Mouse (Mus musculus) forebrain, embryonic 12.5 days (tissue): ENCODE results near the gene Map3k14. TPM values are rescaled to one million over a fixed set of nuclear protein-coding genes. Genes with fewer than 3 reads are reported as not detected.
A peak's percentile ranks its signal among the peaks of the same experiment; 100 is the strongest.

Experiments
- ATAC-seq: fragments of 200-750 bp; cut with Nextera tagmentation; 2 replicates; pipeline ENCODE4 v1.8.0; 2017; ENCODE audit warnings: moderate TSS enrichment; ENCODE audit not compliant: low FRiP score
- H3K27ac ChIP-seq: fragments of 300-500 bp; sonication (generic); 2 replicates; pipeline ENCODE4 v1.5.1; 2016; ENCODE audit warnings: mild to moderate bottlenecking
- H3K27me3 ChIP-seq: fragments of 300-500 bp; sonication (generic); 2 replicates; pipeline ENCODE4 v1.6.1; 2016; ENCODE audit warnings: mild to moderate bottlenecking
- H3K36me3 ChIP-seq: fragments of 300-500 bp; sonication (generic); replicated peaks from 2 replicates; pipeline ENCODE4 v1.6.1; 2016; ENCODE audit warnings: mild to moderate bottlenecking
- H3K4me1 ChIP-seq: fragments of 300-500 bp; sonication (generic); 2 replicates; pipeline ENCODE4 v1.6.1; 2016
- H3K4me2 ChIP-seq: fragments of 300-500 bp; sonication (generic); 2 replicates; pipeline ENCODE4 v1.6.1; 2016; ENCODE audit warnings: mild to moderate bottlenecking, moderate library complexity
- H3K4me3 ChIP-seq: fragments of 300-500 bp; sonication (generic); replicated peaks from 2 replicates; pipeline ENCODE4 v1.5.1; 2016; ENCODE audit warnings: mild to moderate bottlenecking
- H3K9ac ChIP-seq: fragments of 300-500 bp; sonication (generic); 2 replicates; pipeline ENCODE4 v1.6.1; 2016; ENCODE audit warnings: mild to moderate bottlenecking
- H3K9me3 ChIP-seq: fragments of 300-500 bp; sonication (generic); 2 replicates; pipeline ENCODE4 v1.6.1; 2016
- WGBS: fragments of 180-500 bp; shearing (Covaris S2); methylation state at CpG from one replicate; pipeline ENCODE4 v1.1.7; 2016; 5-methylcytosine and 5-hydroxymethylcytosine counted together
- polyA plus RNA-seq: library from polyadenylated mRNA; unstranded; fragments of >200 nt; fragmentation: Nextera tagmentation; extraction: Ambion mirVana; gene quantifications from 2 replicates; pipeline ENCODE4 v1.2.1, GENCODE M21; 2016

Gene Map3k14
- polyA plus RNA-seq, 1 experiment from 2014 or later: 4.6 TPM

- no peaks in the 10 kb centered on the region for H3K9me3 ChIP-seq
- H3K4me2 ChIP-seq: no peak overlapping the region
- no peak overlapping the region for H3K27ac ChIP-seq
- H3K4me1 ChIP-seq: no peaks in the 10 kb centered on the region
- no peak overlapping the region for H3K4me3 ChIP-seq
- no peaks in the 10 kb centered on the region for H3K27me3 ChIP-seq
- no peak overlapping the region for H3K9ac ChIP-seq
- ATAC-seq: no peak
- no peaks in the 10 kb centered on the region for H3K36me3 ChIP-seq
- WGBS: 87% methylated on average over 5 of the region's 5 CpGs
These were observed 13.7 kb downstream of the Map3k14 start for GRCm38 (mm10) chr11:103253605-103254004.

DNA sequence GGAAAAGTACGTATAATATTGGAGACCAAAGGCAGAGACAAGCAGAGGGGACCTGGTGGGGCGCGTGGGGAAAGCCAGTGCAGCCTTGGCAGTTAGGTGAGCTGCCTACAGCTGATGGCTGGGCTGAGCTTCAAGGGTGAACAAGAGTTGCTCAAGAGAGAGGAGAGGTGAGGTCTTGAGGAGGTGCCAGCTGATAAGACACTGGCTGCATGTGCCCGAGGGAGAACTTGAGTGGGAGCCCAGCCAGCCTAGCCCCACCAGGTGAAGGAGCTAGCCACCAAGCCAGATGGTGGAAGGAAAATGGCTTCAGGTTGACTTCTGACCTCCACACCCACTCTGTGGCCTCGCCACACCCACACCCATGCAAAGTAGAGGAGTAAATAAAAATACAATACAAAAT is 14.9 kb downstream of the Map3k14 start:
- 88% methylated on average over 5 of the region's 5 CpGs for WGBS
- Histone ChIP-seq H3K9ac (no peak overlapping the region), H3K4me1 (peaks cover 9% of the 10 kb centered on the region), H3K4me3 (no peak overlapping the region), H3K27ac (no peak overlapping the region), H3K9me3 (no peaks in the 10 kb centered on the region), H3K36me3 (no peaks in the 10 kb centered on the region), H3K27me3 (no peaks in the 10 kb centered on the region), H3K4me2 (no peak overlapping the region)
- no peak for ATAC-seq

DNA sequence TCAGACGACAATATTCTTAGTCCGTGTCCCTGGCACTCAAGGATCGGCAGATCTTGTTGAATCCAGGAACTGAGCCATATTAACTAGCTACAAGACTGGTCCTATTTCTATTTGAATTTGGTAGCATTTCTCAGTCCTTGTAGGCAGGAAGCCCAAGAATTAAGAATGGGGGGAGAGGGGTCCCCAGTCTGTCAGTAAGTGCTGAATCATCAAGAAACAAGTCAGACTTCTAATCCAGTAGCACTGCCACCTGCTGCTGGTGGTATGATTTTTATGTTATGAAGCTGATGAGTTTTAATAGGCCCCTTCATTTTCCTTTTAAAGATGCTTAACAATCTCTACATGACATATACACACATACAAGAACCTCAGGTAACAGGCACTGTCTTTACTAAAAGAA is 16.9 kb downstream of the Map3k14 start:
- H3K4me3 ChIP-seq: no peak overlapping the region
- H3K9me3 ChIP-seq: no peaks in the 10 kb centered on the region
- H3K36me3 ChIP-seq: no peaks in the 10 kb centered on the region
- WGBS: 96% methylated on average over 3 of the region's 3 CpGs
- no peak overlapping the region for H3K27ac ChIP-seq
- H3K4me1 ChIP-seq: peaks cover 21% of the 10 kb centered on the region
- H3K9ac ChIP-seq: no peak overlapping the region
- no peak overlapping the region for H3K4me2 ChIP-seq
- H3K27me3 ChIP-seq: no peaks in the 10 kb centered on the region
- ATAC-seq: no peak

DNA sequence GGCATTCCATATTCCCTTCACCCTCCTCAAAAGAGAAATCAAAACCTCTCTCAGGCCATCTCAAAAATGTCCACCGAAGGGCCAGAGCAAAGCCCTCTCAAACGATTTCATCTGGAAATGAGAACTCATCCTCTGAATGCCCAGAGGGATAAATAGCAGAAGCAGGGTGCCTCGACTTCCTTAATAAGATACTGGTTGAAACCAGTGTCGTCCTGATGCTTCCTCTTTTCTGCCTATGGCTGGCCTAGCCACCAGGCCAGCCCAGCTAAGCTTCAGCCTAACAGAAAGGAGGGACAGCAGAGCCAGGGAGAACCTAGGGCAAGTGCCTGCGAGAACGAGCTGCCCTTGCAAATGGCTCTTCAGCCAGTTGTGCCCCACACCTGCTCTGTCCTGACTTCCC is 17.8 kb downstream of the Map3k14 start:
- Histone ChIP-seq H3K9me3 (no peaks in the 10 kb centered on the region), H3K36me3 (no peaks in the 10 kb centered on the region), H3K27me3 (no peaks in the 10 kb centered on the region), H3K9ac (peak overlapping the region; percentile 2; the same call in 1 of the 2 replicates), H3K4me1 (peaks cover 21% of the 10 kb centered on the region), H3K4me2 (no peak overlapping the region), H3K27ac (no peak overlapping the region), H3K4me3 (no peak overlapping the region)
- WGBS: 66% methylated on average over 6 of the region's 6 CpGs
- no peak for ATAC-seq

DNA sequence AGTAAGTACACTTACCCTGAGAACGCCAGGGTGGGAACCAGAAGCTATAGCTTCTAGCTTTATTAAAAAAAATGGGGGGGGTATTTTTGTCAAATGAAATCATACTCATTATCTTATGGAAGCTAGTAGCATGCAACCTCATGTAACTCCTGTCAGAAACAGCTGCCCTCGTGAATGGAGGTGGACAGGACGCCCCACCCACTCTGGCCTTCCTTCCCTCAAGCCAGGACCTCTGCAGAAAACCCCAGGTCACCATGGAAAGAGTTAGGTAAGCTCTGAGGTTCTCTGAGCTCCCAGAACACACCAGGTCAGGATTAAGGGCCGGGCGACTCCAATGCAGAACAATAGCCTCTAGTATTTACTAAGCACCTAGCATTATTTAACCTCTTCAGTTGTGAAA is 18.4 kb downstream of the Map3k14 start:
- no peak for ATAC-seq
- Histone ChIP-seq H3K27me3 (no peaks in the 10 kb centered on the region), H3K9me3 (no peaks in the 10 kb centered on the region), H3K4me1 (peaks cover 21% of the 10 kb centered on the region), H3K9ac (no peak overlapping the region), H3K27ac (no peak overlapping the region), H3K4me2 (no peak overlapping the region), H3K36me3 (no peaks in the 10 kb centered on the region), H3K4me3 (no peak overlapping the region)
- WGBS: 62% methylated on average over 5 of the region's 5 CpGs

- ATAC-seq: no peak
- no peaks in the 10 kb centered on the region for H3K9me3 ChIP-seq
- no peak overlapping the region for H3K9ac ChIP-seq
- peaks cover 21% of the 10 kb centered on the region for H3K4me1 ChIP-seq
- H3K27me3 ChIP-seq: no peaks in the 10 kb centered on the region
- no peak overlapping the region for H3K4me3 ChIP-seq
- no peaks in the 10 kb centered on the region for H3K36me3 ChIP-seq
- 75% methylated on average over 11 of the region's 11 CpGs for WGBS
- H3K4me2 ChIP-seq: no peak overlapping the region
- H3K27ac ChIP-seq: peak overlapping the region; percentile 33; the same call in 1 of the 2 replicates
These were observed 19.6 kb downstream of the Map3k14 start for GRCm38 (mm10) chr11:103247504-103248177.

- no peaks in the 10 kb centered on the region for H3K36me3 ChIP-seq
- H3K27ac ChIP-seq: 0 out of 2 replicates have a peak overlapping the region, but pooled peaks have one; percentile 13
- no peaks in the 10 kb centered on the region for H3K27me3 ChIP-seq
- H3K4me2 ChIP-seq: no peak overlapping the region
- H3K9me3 ChIP-seq: no peaks in the 10 kb centered on the region
- no peak overlapping the region for H3K4me3 ChIP-seq
- 0 out of 2 replicates have a peak overlapping the region, but pooled peaks have one; percentile 1 for H3K9ac ChIP-seq
- no peak for ATAC-seq
- 81% methylated on average over 4 of the region's 4 CpGs for WGBS
- peaks cover 26% of the 10 kb centered on the region for H3K4me1 ChIP-seq
These were observed 20.5 kb downstream of the Map3k14 start for GRCm38 (mm10) chr11:103246731-103247290.

DNA sequence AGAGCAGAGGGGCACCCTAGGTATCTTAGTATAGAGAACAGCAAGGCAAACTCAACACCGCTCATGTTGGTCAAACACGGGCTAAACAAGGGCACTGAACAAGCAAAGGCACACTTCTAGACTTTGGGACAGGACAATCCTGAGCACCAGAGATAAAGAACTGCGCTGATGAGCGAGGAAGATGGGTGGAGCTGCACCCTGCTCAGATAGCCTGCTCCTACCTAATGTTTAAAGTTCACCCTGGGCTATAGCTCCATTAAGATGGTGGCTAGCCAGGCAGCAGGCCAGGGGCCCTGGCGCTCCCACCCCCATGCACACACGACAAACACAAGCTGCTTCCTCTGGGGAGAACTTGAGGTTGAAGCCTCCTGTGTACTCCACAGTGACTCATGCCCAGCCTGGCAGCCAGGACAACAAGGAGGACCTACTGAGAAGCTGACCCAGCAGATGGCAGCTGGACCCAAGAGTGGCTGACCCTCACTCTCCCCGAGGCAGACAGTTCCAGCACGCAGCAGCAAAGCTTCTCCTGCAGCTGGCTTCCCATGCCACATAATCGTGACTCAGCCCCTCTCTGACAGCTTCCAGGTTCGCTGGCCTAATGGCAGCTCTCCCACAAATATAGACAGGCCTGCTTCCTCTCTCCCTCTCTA is 21.1 kb downstream of the Map3k14 start:
- no peaks in the 10 kb centered on the region for H3K27me3 ChIP-seq
- H3K36me3 ChIP-seq: no peaks in the 10 kb centered on the region
- no peak for ATAC-seq
- no peak overlapping the region for H3K9ac ChIP-seq
- 82% methylated on average over 10 of the region's 10 CpGs for WGBS
- H3K4me2 ChIP-seq: no peak overlapping the region
- peaks cover 29% of the 10 kb centered on the region for H3K4me1 ChIP-seq
- H3K27ac ChIP-seq: 0 out of 2 replicates have a peak overlapping the region, but pooled peaks have one; percentile 13
- no peaks in the 10 kb centered on the region for H3K9me3 ChIP-seq
- H3K4me3 ChIP-seq: no peak overlapping the region

DNA sequence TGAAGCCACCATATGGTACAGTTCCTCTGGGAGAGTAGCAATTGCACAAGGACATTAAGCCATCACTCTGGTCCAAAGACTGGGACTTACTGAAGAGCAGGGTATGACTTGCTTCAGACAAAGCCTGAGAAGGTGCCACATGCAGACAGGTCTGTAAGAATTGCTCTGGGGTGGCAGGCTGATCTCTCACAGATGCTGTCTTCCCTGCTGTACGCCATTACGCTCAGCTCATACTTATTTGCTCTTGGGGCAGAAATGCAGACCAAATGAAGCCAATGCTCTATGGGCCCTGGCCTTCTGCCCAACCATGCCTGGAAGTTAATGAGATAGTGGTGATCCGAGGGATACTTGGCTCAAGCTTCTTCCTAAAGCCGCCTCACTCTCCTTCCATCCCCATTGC is 22.4 kb downstream of the Map3k14 start:
- Histone ChIP-seq H3K27ac (no peak overlapping the region), H3K4me2 (no peak overlapping the region), H3K4me1 (peaks cover 29% of the 10 kb centered on the region), H3K9me3 (no peaks in the 10 kb centered on the region), H3K4me3 (no peak overlapping the region), H3K27me3 (no peaks in the 10 kb centered on the region), H3K9ac (no peak overlapping the region), H3K36me3 (peaks cover 8% of the 10 kb centered on the region)
- 96% methylated on average over 4 of the region's 4 CpGs for WGBS
- ATAC-seq: no peak

- H3K36me3 ChIP-seq: peaks cover 45% of the 10 kb centered on the region
- no peak for ATAC-seq
These were observed 26.5 kb downstream of the Map3k14 start for GRCm38 (mm10) chr11:103240740-103241139.

GRCm38 (mm10) chr11:103237757-103238156 is 29.5 kb downstream of the Map3k14 start:
- Histone ChIP-seq H3K27ac (no peak overlapping the region), H3K27me3 (no peaks in the 10 kb centered on the region), H3K36me3 (peaks cover 48% of the 10 kb centered on the region), H3K9ac (no peak overlapping the region), H3K4me1 (peaks cover 8% of the 10 kb centered on the region; the same call in 1 of the 2 replicates), H3K4me3 (no peak overlapping the region), H3K9me3 (no peaks in the 10 kb centered on the region), H3K4me2 (no peak overlapping the region)
- ATAC-seq: no peak
- WGBS: 68% methylated on average over 9 of the region's 9 CpGs

More at GRCm38 (mm10) chr11:103240740-103241139, 26.5 kb downstream of the Map3k14 start:
- no peaks in the 10 kb centered on the region for H3K9me3 ChIP-seq
- H3K27ac ChIP-seq: no peak overlapping the region
- no peak overlapping the region for H3K9ac ChIP-seq
- no peak overlapping the region for H3K4me3 ChIP-seq
- H3K4me1 ChIP-seq: peaks cover 8% of the 10 kb centered on the region; the same call in 1 of the 2 replicates
- 50% methylated on average over 7 of the region's 7 CpGs for WGBS
- H3K27me3 ChIP-seq: no peaks in the 10 kb centered on the region
- H3K4me2 ChIP-seq: no peak overlapping the region

- WGBS: 91% methylated on average over 10 of the region's 10 CpGs
- Histone ChIP-seq H3K4me2 (no peak overlapping the region), H3K27ac (no peak overlapping the region), H3K27me3 (no peaks in the 10 kb centered on the region), H3K4me3 (no peak overlapping the region), H3K9me3 (no peaks in the 10 kb centered on the region), H3K4me1 (peaks cover 4% of the 10 kb centered on the region; the same call in 1 of the 2 replicates), H3K36me3 (peaks cover 48% of the 10 kb centered on the region), H3K9ac (no peak overlapping the region)
- no peak for ATAC-seq
These were observed 30.4 kb downstream of the Map3k14 start for GRCm38 (mm10) chr11:103236903-103237302.
